Mouse (Mus musculus): ENCODE results near the gene Fcamr.

Fcamr gene

GRCm38 (mm10) chr1:130800602-130801001 is at the start of gene Fcamr:
Gene Fcamr, plus strand, starts transcription at chr1:130800902.
- no peak for DNase-seq

- peak in 1 of 2 experiments; percentile 39 for DNase-seq
These were observed 41.0 kb upstream of the Fcamr start for GRCm38 (mm10) chr1:130759689-130760088.

- peak in 1 of 2 experiments; percentile 29 for DNase-seq
These were observed 39.1 kb upstream of the Fcamr start for GRCm38 (mm10) chr1:130761597-130761996.

GRCm38 (mm10) chr1:130762045-130762760 is 38.5 kb upstream of the Fcamr start:
- peak in 1 of 2 experiments; percentile 51 for DNase-seq

GRCm38 (mm10) chr1:130764027-130764461 is 36.7 kb upstream of the Fcamr start:
- DNase-seq, result peak; percentile 94 to 95

- DNase-seq, result peak; percentile 70 to 78
These were observed 33.6 kb upstream of the Fcamr start for GRCm38 (mm10) chr1:130767066-130767465.

- DNase-seq, result peak; percentile 42 to 67
These were observed 30.8 kb upstream of the Fcamr start for GRCm38 (mm10) chr1:130769925-130770324.

- peak; percentile 90 to 93 for DNase-seq
These were observed 30.2 kb upstream of the Fcamr start for GRCm38 (mm10) chr1:130770487-130770886.

GRCm38 (mm10) chr1:130770981-130771494 is 29.7 kb upstream of the Fcamr start:
- peak in 1 of 2 experiments; percentile 11 for DNase-seq

- no peak for DNase-seq
These were observed 25.5 kb upstream of the Fcamr start for GRCm38 (mm10) chr1:130775234-130775633.

GRCm38 (mm10) chr1:130775691-130776331 is 24.9 kb upstream of the Fcamr start:
- DNase-seq, result peak; percentile 14 to 36

- DNase-seq, result peak in 1 of 2 experiments; percentile 31
These were observed 24.1 kb upstream of the Fcamr start for GRCm38 (mm10) chr1:130776645-130777044.

- DNase-seq, result no peak
These were observed 20.8 kb upstream of the Fcamr start for GRCm38 (mm10) chr1:130779867-130780266.

- no peak for DNase-seq
These were observed 16.6 kb upstream of the Fcamr start for GRCm38 (mm10) chr1:130784054-130784453.

GRCm38 (mm10) chr1:130787001-130787400 is 13.7 kb upstream of the Fcamr start:
- no peak for DNase-seq

GRCm38 (mm10) chr1:130789512-130790451 is 10.9 kb upstream of the Fcamr start:
- no peak for DNase-seq

GRCm38 (mm10) chr1:130795331-130795730 is 5.4 kb upstream of the Fcamr start:
- no peak for DNase-seq

- peak; percentile 26 to 53 for DNase-seq
These were observed 3.6 kb upstream of the Fcamr start for GRCm38 (mm10) chr1:130796967-130797684.

GRCm38 (mm10) chr1:130798037-130798436 is 2.7 kb upstream of the Fcamr start:
- no peak for DNase-seq

GRCm38 (mm10) chr1:130798551-130798950 is 2.2 kb upstream of the Fcamr start:
- DNase-seq, result no peak

GRCm38 (mm10) chr1:130799399-130799798 is 1.3 kb upstream of the Fcamr start:
- no peak for DNase-seq

- DNase-seq, result no peak
These were observed 809 bp downstream of the Fcamr start for GRCm38 (mm10) chr1:130801511-130801910.
